Mouse (Mus musculus) cortical plate, adult 2 months (tissue): Measurements from ENCODE around the gene Kri1.

Experiments used
- CTCF ChIP-seq: fragments of 200-500 bp; IDR thresholded peaks from 2 replicates; pipeline ENCODE4 v1.5.1; 2011; ENCODE audit warnings: mild to moderate bottlenecking, control low read depth, low read length; ENCODE audit not compliant: insufficient read depth; ENCODE audit errors: extremely low read depth
- POLR2A ChIP-seq: fragments of 200-500 bp; IDR thresholded peaks from 2 replicates; pipeline ENCODE4 v1.6.1; 2011; ENCODE audit warnings: mild to moderate bottlenecking, low read length, control low read depth; ENCODE audit not compliant: insufficient read depth; ENCODE audit errors: extremely low read depth

GRCm38 (mm10) chr9:21231551-21231950, 56.2 kb downstream of the Kri1 start:
- no peak for TF ChIP-seq CTCF
- no peak for TF ChIP-seq POLR2A
